36 mouse cellular contexts compared by ENCODE assay signal in genomic region chr3:14974758-14975157, GRCm38 (mm10).
"Had no signal": no experiment of that assay in that cellular context is flagged by ENCODE, and none has a peak within 500 bp of the region (broad histone marks: within the 10 kb centered on the region; RNA-seq: fewer than 3 reads in every experiment).

No protein-coding gene starts in this region.

- H3K4me1 ChIP-seq: heart, embryonic 10.5 days; heart, embryonic 12.5 days; hindbrain, embryonic 10.5 days; hindbrain, embryonic 12.5 days; hindbrain, embryonic 13.5 days; hindbrain, embryonic 15.5 days; intestine, embryonic 15.5 days; kidney, embryonic 15.5 days had no signal

- H3K27me3 ChIP-seq: heart, embryonic 12.5 days; heart, embryonic 13.5 days; heart, embryonic 15.5 days; hindbrain, embryonic 12.5 days; hindbrain, embryonic 13.5 days; hindbrain, embryonic 15.5 days; intestine, embryonic 15.5 days; kidney, embryonic 15.5 days had no signal

- H3K9me3 ChIP-seq: heart, embryonic 10.5 days; heart, embryonic 12.5 days; heart, embryonic 13.5 days; heart, embryonic 15.5 days; hindbrain, embryonic 10.5 days; hindbrain, embryonic 12.5 days; hindbrain, embryonic 13.5 days; hindbrain, embryonic 15.5 days; intestine, embryonic 15.5 days; kidney, embryonic 15.5 days had no signal

- H3K9ac ChIP-seq: heart, embryonic 12.5 days; heart, embryonic 13.5 days; heart, embryonic 15.5 days; hindbrain, embryonic 12.5 days; hindbrain, embryonic 13.5 days; hindbrain, embryonic 14.5 days; hindbrain, embryonic 15.5 days; intestine, embryonic 15.5 days; kidney, embryonic 15.5 days had no signal

- H3K36me3 ChIP-seq: heart, embryonic 10.5 days; heart, embryonic 12.5 days; heart, embryonic 13.5 days; heart, embryonic 15.5 days; hindbrain, embryonic 10.5 days; hindbrain, embryonic 12.5 days; hindbrain, embryonic 13.5 days; hindbrain, embryonic 15.5 days; intestine, embryonic 15.5 days; kidney, embryonic 15.5 days had no signal

- DNase-seq: heart, adult 18-20 months; heart, adult 2 months; heart, postnatal 10 days; heart, postnatal 14 days; heart, postnatal 36 days; heart, postnatal 4 days; kidney, adult 11 months; kidney, adult 18-20 months; kidney, adult 2 months; kidney, adult 8-10 months; kidney, adult 9 months; kidney, postnatal 10 days; kidney, postnatal 14 days; kidney, postnatal 25 days; kidney, postnatal 36 days; kidney, postnatal 4 days; layer of hippocampus, adult 9-11 months had no signal

- H3K4me2 ChIP-seq: heart, embryonic 11.5 days; heart, embryonic 12.5 days; heart, embryonic 13.5 days; heart, embryonic 15.5 days; hindbrain, embryonic 12.5 days; hindbrain, embryonic 13.5 days; hindbrain, embryonic 14.5 days; hindbrain, embryonic 15.5 days; intestine, embryonic 15.5 days; kidney, embryonic 15.5 days had no signal

- H3K4me3 ChIP-seq: heart, adult 2 months; heart, embryonic 10.5 days; heart, embryonic 12.5 days; heart, embryonic 13.5 days; heart, embryonic 15.5 days; hindbrain, embryonic 10.5 days; hindbrain, embryonic 12.5 days; hindbrain, embryonic 13.5 days; hindbrain, embryonic 15.5 days; intestine, embryonic 15.5 days; kidney, embryonic 15.5 days; layer of hippocampus, adult 2 months had no signal

- H3K27ac ChIP-seq: heart, adult 2 months; heart, embryonic 10.5 days; heart, embryonic 13.5 days; heart, embryonic 15.5 days; hindbrain, embryonic 10.5 days; hindbrain, embryonic 12.5 days; hindbrain, embryonic 13.5 days; hindbrain, embryonic 14.5 days; hindbrain, embryonic 15.5 days; hindbrain, postnatal 0 days; intestine, embryonic 15.5 days; kidney, embryonic 15.5 days; kidney, postnatal 0 days; layer of hippocampus, adult 2 months had no signal

- ATAC-seq: hindbrain, embryonic 16.5 days; hindbrain, postnatal 0 days; inflammation-experienced regulatory T-cells, adult 6 months; intestine, embryonic 15.5 days; intestine, embryonic 16.5 days; intestine, postnatal 0 days had no signal
